Mouse (Mus musculus): ENCODE measurements around the gene Poc1a.

DNA sequence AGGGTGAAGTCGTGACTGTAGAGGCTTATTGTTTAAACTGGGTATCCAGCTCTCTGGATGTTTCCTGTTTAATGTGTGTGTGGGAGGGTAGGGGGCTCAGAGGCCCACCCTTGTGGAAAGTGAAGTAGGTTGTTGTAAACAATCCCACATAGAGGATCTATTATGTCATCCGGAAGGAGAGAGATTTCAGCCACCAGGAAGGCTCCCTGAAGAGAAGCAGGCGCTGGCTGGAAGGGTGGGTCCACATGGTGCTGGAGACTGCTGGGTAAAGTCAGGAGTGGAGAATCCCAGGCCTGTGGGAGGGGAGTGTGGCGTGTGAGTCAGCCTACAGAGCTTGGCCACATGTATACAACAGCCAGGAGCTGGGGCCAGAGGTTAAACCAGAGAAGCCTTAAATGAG is 30.6 kb upstream of the Poc1a start:
- no peak for TF ChIP-seq CTCF (IDR thresholded peaks at IDR 0.05; ENCODE audit: control insufficient read depth, insufficient read depth, insufficient read length)
- no peak for TF ChIP-seq MYOD1 (IDR thresholded peaks at IDR 0.05; ENCODE audit: control insufficient read depth, insufficient read length, low read depth)
- no peak for TF ChIP-seq USF1 (IDR thresholded peaks at IDR 0.05; ENCODE audit: low read depth)
- TF ChIP-seq MAX (IDR thresholded peaks at IDR 0.05): no peak
- TF ChIP-seq CEBPB (IDR thresholded peaks at IDR 0.05; ENCODE audit: low read depth): no peak
- TF ChIP-seq FOSL1 (IDR thresholded peaks at IDR 0.05; ENCODE audit: insufficient read depth, low read length, poor library complexity, severe bottlenecking): no peak
